Mouse (Mus musculus): ENCODE measurements around the gene Slc36a3.
"Not testable (repeated sequence)": the region's sequence is repeated elsewhere in the genome, so short reads cannot be mapped to it uniquely, and the experiment has no call there.

The Slc36a3 gene

DNA sequence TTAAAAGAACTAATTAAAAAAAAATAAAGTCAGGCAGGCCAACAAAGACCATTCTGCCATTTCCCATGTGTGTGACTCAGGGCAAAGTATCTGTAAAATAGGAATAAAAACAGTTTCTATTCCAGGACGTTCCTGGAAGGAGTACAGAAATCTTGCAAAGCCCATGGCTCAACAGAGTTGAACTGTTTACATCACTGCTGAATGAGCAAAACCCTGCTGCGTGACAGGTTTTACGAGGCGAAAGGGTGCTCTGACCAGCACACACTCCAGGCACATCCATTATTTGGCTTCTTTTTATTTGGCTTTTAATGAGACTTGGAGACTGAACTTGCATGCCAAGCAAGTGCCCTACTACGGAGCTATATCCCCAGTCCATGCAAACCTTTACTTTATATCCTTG is 7.5 kb downstream of the Slc36a3 start:
- no peak for DNase-seq

DNA sequence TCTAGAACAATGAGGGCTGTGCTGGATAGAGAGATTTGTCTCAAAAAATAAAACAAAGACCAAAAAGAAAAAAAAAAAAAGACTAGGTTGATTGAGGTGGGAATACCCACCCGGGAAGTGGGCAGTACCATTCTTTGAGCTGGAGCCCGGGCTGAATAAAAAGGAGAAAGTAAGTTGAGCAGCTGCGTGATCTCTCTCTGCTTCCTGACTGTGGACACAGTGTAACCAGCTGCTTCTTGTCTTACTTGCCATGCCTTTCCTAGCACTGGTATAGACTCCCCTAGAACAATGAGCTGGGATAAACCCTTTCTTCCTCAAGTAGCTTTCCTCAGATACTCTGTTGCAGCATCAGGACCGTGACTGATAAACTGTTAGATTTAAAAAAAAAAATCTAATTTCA is 10.0 kb downstream of the Slc36a3 start:
- DNase-seq, result no peak

DNA sequence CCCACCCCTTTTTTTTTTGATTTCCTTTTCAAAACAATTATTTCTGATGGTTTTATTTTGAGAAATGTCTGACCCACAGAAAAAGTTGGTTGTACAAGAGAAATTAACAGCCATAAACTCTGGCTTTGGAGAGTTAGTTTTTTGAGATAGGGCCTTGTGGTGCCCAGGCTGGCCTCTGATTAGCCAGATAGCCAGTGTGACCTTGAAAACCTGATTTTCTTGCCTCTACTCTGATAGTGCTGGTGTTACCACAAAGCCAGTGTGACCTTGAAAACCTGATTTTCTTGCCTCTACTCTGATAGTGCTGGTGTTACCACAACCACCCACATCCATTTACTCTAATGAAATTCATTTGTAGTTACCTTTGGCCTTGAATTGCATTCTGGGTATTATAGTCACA is 13.9 kb downstream of the Slc36a3 start:
- DNase-seq, result no peak

DNA sequence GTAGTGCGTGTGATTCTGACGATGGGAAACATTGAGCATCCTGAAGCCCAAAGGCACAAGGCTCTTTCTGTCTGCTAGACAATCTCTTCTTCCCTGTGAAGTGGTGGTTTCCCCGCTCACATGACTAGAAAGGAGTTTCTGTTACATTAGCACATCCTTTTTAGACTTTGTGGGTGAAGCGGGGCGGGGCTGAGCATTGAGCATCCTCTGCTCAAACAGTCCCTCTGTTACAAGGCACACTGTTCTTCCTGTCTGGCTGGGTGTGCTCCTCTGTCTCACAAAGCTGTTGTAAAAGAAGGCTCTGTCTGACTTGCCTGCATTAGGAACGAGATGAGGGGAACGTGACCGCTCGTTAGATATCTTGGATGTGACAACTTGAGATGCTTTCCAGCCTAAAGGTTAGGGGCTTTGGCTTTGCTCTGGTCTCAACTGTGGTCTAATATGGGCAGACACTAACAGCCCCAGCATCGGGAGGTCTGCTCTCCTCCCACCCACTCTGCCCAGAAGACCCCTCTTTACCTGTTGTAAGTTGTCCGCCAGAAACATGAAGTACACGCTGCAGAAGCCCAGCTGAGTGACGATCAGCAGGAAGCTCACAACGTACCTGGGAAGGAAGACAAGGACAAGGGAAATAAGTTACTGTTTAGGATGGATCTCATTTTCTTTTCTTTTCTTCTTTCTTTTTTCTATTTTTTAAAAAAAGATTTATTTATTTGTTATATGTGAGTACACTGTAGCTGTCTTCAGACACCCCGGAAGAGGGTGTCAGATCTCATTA is 14.5 kb downstream of the Slc36a3 start:
- DNase-seq, result no peak

DNA sequence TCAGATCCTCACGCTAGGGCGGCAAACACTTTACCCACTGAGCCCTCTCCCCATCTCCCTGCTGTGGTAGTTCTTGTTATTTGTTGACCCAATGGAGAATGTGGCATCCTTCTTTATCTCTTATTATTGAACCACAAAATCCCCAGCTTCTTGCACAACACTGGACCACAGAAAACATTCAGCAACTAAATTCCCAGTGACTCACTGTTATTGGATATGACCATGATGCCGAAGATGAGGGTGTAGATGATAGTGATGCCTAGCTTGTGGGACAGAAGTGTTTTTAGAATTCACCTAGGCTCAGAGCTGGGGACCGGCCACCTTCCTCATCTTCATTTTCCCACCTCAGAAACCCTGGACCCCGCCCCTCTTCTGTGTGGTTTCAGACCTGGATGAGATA is 16.6 kb downstream of the Slc36a3 start:
- DNase-seq, result no peak

DNA sequence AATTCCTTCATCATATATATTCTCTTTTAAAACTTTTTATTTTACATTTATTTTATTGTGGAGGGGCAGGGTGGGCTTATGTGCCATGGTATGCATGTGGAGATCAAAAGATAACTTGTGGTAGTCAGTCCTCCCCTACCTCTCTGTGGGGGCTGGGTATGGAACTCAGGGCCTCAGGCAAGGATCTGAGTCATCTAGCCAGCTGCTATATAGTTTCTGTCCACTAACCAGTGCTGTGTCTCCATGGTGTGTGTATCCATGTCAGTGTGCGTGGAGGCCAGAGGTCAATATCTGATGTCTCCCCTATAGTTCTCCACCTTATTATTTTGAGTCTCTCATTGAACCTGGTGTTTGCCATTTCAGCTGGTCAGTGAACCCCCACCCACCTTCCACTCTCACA is 17.1 kb downstream of the Slc36a3 start:
- no peak for DNase-seq

DNA sequence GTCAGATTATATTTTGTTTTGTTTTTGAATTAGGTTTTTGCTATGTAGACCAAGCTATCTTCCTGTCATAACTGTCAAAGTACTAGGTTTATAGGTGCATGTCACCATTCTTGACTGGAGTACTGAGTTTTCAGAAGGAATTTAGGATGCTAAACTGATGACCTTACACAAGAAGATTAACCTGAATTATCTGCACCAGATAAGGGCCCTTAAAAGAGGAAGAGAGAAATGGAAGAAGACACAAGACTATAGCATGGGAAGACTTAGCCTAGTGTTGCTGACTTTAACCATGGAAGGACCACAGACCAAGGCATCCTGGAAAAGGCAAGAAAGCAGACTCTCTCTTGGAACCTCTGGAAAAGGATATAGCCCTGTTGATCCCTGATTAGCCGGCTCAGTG is 18.3 kb downstream of the Slc36a3 start:
- DNase-seq, result no peak

DNA sequence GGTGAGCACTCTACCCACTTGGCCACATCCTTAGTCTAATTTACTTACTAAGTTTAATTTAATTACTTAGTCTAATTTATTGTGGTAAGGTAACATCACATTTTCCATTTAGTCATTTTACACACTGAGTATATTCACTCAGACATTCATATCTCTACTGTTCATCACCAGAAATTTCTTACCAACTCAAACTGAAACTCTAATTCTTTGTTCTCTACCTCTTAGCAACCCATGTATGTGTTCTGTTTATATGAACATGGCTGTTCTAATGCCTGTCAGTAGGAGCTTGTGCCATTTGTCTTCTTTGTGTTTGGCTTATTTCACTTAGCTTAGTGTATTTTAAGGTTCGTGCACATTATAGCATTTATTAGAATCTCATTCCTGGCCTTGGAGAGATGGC is 19.6 kb downstream of the Slc36a3 start:
- no peak for DNase-seq

DNA sequence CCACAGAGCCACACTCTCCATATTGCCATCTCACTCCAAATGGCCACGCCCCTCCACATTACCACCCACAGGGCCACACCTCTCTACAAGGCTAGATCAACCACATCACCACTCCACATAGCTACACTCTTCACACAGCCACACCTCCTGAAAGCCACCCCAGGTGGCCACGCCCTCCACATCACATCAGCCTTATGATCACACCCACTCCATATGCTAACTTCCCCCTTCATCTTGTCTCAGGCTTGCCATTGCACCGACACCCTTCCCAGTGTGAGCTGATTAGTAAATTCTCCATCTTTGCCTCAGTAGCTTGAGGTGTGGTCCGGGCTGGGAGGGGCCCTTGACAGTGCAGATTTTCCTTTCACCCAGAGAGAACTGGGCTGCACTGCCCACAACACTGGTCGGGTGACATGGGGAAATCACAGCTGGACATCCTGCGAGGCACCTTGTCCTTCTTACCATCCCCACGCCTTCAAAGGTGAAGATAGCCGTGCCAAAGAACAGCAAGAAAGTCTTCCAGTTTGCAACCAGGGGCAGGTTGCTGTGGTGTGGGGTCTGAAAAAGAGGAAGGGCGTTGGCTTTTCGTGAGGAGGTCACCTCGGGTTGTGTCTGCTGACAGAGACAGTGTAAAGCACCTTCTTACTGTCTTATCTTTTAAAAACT is 20.3 kb downstream of the Slc36a3 start:
- DNase-seq, result no peak

DNA sequence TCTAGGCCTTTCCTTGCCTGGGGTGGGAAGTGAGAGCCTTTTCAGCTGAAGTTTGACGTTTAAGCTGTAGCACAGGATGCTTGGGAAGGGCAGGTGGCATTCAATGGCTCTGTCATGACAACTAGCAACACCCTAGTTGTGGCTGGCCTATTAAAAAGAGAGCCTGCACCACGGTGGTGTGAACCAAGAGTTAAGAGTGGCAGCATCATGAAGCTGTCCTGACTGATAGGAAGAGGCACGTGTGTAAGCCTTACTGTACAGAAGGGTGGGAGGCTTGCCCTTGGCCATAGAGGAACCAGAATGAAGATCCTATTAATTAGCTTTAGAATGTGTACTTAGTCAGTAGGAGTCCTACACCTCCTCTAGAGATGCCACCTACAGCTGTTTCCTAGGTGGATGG is 23.1 kb downstream of the Slc36a3 start:
- no peak for DNase-seq

DNA sequence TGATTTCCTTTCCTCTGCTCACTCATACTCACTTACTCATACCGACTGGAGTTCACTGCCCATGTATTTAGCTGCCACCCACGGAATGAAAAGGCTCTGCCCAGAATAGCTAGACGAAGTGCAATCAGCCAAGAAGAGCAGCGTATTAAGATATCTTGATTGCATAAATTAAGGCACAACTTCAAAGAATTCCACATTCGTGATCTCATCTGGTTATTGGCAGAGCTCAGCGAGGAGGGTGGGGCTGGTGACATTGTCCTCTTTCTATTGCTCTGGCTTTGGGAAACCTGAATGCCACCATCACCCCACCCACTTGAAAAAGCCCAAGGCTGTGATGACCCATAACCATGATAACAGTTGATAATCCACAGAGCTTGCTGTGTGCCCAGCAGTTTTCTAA is 23.6 kb downstream of the Slc36a3 start:
- DNase-seq, result no peak

DNA sequence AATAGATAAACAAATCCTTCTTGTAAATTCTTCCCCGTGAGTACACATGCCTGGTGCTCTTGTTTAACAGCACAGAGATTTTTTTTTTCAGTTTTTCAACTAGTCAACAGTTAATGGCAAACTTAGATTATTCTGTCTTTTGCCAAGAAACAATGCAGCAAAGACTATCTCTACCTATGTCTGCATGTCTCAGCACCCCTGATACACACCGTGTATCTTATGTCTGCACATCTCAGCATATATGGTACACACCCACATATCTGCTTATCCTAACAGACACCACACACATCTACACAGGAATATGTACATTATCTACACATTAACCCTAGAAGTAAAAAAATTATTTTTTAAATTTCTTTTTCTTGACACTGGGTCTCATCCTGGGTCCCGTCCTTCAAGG is 24.8 kb downstream of the Slc36a3 start:
- no peak for DNase-seq

DNA sequence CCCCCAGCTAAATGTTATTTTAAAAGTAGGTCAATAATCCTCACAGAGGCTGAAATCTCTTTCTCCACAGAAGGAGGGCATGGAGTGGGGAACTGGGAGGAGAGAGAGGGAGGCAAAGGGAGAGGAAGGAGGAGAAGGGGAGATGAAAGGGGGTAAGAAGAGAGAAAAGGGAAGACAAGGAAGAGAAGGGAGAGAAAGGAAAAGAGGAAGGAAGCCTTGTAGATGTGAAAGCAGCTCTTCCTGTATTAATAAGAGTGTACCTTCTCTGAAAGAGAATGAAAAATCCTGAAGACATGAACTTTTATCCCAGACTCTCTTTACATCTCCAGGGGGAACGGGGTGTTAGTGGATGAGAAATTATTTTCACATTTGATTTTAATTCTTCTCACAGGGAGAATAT is 30.1 kb downstream of the Slc36a3 start:
- no peak for DNase-seq

DNA sequence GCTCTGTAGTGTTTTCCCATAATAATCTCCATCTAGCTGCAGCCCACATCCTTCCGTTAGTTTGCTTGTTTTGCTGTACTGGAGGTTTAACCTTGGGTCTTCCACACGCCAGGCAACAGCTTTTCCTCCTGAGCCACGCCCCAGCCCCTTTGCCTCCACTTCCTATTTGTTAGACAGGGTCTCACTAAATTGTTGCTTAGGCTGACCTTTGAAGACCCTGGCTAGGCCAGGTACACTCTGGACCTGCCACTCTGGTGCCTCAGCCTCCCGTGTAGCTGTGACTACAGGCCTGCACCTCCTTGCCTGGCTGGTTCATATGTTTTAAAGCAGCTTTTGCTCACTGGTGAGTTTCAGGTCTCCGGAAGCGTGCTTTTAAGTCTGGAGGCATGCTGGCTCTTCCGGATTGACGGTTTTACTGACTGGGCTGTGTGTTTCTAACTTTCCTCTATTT is 30.7 kb downstream of the Slc36a3 start:
- DNase-seq, result no peak

DNA sequence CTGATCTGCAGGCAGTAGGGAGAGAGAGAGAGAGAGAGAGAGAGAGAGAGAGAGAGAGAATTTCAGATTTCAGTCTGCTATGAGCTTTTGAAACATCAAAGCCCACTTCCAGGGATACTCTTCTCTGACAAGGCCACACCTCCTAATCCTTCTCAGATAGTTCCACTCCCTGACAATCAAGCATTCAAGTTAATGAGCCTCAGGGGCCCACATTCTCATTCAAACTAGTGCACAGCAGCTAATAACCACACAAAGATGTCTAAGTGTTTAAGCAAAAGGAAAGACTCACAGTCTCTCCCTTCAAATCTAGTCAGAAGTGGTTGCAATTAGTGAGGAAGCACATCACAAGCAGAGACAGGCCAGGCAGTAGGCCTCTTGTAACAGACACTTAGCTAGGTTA is 31.2 kb downstream of the Slc36a3 start:
- DNase-seq, result no peak

DNA sequence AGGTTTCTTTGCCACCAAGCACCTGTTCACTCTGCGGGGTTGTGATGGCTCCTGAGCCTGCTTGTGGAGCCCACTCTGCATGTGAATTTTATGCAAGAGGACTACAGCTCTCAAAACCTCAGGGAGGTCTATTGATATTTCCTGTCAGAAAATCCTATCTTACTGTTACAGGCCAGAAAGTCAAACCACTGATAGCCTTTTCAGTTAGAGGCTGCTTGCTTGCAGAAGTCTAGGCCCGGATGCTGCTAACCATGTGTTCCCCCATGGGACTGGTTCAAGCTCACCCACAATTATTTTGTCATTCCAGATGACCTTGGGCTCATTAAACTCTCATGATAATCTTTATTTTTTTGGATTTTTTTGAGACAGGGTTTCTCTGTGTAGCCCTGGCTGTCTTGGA is 34.5 kb downstream of the Slc36a3 start:
- no peak for DNase-seq

DNA sequence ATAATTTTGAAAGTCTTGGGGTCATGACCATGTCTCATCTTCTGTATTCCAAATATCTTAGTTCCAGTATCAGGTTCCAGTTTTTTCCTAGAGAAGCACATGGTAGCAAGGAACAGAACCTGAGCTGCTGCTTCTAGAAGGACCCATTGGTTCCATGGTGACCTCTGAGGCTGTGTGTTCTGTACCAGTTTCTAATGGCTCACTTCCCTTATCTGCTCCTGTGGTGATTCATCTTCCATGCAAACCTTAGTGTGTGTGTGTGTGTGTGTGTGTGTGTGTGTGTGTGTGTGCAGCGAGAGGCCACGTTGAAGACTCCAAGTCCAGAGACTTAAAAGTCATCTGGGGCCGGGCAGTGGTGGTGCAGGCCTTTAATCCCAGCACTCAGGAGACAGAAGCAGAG is 35.5 kb downstream of the Slc36a3 start:
- DNase-seq, result no peak

DNA sequence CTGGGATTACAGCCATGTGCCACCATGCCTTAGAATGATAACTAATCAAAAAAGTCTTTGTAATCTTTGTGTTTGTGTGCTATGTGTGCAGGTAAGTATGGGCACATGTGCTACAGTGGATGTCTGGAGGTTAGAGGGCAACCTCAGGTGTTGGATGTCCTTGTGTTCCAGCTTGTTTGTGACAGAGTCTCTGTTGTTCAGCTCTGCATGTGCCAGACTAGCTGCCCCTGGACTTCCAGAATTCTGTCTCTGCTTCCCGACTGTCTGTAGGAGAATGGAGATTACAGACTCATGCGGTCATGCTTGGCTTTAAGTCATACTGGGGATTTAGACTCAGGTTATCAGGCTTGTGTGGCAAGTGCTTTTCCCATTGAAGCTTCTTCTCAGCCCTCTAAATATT is 37.2 kb downstream of the Slc36a3 start:
- DNase-seq, result no peak

DNA sequence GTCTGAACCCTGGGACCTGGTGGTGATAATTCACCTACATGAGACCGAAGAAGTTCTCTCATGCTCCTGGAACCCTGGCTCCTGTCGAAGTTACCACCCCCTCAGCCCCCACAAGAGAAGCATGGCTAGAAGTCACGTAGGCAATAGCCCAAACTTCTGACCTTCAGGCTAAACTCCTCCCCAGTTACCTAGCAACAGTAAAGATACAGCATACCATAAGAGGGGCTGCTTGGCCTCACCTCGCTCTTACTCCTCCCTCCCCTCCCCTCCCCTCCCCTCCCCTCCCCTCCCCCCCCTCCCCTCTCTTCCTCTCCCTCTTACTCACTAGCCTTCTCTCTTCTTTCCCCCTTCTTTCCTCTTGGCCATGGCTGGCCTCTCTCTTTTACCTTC is 37.7 kb downstream of the Slc36a3 start:
- DNase-seq, result not testable (repeated sequence)

DNA sequence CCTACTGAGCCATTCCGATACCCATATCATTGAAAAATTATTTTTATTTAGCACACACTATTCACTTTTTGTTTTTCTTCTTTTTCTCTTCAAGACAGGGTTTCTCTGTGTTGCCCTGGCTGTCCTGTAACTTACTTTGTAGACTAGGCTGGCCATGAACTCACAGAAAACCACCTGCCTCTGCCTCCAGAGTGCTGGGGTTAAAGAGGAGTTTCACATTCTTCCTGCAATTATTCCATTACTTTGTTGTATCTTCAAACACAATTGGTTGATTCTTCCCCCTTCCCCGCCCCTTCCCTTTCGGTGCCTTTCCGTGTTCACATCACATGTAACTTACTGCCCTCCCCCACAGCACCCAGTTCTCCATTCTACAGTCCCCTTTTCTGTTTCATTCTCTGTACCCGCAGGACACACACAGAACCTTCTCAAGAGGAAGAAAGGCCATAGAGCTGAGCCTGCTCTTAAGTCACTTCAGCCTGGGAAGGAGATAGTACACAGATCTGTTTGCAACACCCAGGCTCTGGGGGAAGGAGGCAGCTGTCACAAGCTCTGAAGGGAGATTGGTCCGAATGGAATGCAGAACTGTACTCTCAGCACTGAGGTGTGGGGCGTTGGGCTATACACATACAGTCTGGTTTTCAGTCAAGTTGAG is 38.2 kb downstream of the Slc36a3 start:
- no peak for DNase-seq

DNA sequence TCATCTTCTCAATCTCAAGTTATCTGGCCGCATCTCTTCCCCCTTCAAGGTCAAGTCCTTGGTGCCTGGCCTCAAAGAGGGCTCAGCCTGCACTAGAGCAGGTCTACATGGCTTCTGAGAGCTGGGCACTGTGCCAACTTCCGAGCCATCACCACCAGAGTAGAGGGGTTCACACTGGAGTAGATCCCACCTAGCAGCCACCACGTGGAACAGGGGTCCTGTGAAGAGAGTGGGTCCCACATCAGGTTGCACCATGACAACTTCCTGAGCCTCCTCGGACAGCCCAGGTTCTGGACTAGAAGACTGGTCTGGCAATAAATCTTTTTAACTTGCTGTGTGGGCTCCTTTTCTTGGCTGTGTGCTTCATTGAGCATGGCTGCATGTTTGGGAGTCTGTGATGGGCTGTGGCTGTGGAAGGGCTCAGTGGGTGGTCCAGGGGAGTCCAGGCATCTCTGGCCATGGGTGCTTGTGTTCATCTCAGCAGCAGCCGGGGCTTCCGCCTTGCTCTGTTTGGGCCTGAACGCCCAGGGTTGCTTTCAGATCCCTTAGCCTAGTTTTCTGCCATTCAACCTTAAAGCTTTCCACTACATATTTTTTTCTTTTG is 40.8 kb downstream of the Slc36a3 start:
- peak in 1 of 2 experiments; percentile 32 for DNase-seq

DNA sequence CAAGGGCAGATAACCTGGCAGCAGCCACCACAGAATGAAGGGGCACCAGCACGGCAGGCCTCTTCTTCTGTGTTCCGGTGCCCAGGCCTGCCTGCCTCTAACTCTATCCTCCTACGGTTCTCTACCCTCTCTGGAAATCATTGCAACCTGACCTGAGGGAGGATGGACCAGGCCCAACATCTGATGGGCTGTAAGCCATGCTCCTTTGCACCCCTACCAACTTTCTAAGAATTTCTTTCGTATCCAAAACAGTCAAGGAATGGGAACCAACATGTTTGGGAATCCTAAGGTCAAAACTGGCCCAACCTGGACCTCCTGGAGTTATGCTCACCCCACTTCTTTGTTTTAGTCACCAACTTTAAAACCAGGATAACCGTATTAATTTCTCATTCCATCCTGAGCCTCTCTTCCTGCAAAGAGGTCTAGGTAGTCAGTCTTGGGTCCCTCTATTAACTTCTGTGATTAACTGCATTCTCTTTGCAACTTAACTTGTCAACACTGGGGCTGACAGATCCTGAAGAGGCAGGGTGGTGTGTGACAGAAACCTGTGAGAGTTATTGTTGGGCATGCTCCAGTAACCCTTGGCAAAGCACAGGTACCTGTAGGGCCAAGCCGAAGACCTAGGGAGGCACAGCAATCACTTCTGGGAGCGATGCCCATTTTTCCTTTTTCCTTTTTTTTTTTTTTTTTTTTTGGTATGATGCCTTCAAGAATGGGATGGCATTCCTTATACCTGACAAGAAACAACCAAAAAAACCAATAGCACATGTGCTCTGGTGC is 41.8 kb downstream of the Slc36a3 start:
- peak; percentile 28 to 39 for DNase-seq

DNA sequence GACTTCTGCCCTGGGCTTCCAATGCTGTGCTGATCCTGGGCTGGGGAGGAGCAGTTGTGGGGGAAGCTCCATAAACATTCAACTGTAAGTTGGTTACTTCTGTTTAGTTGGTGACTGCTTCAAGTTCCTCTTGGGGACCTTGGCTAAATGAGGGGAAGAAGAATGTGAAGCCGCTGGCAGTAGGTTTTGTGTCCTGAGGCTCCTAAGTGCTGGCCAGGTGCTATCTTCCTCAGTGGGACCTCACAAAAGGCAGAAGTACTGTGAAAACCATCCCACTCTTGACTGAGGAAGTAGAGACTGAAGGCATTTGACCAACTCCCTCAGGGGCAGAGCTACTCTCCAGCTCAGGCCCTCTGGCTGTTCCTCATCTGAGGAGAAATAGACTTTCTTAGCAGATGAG is 44.9 kb downstream of the Slc36a3 start:
- no peak for DNase-seq
